Mouse (Mus musculus) cerebellum, postnatal 10 days (tissue): Measurements from ENCODE around the gene Traf3ip3.
A peak's percentile ranks its signal among the peaks of the same experiment; 100 is the strongest.

Experiments used
- DNase-seq, 2 experiments: peaks; one replicate each; pipeline ENCODE4 v3.0.0; 2021; ENCODE audit warnings: mixed read lengths in 2 of 2

Gene Traf3ip3

GRCm38 (mm10) chr1:193159163-193159562 lies 42.3 kb downstream of the Traf3ip3 start:
- DNase-seq, result no peak

GRCm38 (mm10) chr1:193157111-193157492 lies 44.4 kb downstream of the Traf3ip3 start:
- peak; percentile 25 to 35 for DNase-seq

GRCm38 (mm10) chr1:193156316-193157110 lies 45.0 kb downstream of the Traf3ip3 start:
- DNase-seq, result no peak

GRCm38 (mm10) chr1:193153561-193153960 lies 47.9 kb downstream of the Traf3ip3 start:
- no peak for DNase-seq

- no peak for DNase-seq
Measured at GRCm38 (mm10) chr1:193152872-193153271, 48.6 kb downstream of the Traf3ip3 start, which contains the start of gene Irf6. Irf6 (plus strand) TSS chr1:193153111.

- DNase-seq, result peak; percentile 21 to 25
Measured at GRCm38 (mm10) chr1:193151134-193151533, 50.4 kb downstream of the Traf3ip3 start.

DNA sequence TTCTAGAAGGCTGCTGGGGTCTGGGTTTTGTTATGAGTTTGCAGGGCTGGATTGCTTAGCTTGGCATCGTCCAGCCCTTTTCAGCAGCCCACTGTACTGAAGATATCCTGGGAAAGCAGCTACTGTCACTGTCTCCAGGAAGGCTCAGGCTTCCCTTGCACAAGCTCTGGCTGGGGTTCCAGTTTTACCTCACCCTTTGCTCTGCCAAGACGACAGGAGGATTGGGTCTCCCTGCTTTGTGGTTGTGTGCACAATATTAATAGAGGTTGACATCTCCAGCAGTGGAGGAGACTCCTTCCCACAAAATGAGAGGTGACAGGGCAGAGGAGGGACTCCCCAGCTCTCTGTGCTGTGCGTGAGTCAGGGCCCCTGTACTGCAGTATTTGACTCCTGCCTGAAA lies 52.3 kb downstream of the Traf3ip3 start:
- DNase-seq, result peak; percentile 72 to 75

DNA sequence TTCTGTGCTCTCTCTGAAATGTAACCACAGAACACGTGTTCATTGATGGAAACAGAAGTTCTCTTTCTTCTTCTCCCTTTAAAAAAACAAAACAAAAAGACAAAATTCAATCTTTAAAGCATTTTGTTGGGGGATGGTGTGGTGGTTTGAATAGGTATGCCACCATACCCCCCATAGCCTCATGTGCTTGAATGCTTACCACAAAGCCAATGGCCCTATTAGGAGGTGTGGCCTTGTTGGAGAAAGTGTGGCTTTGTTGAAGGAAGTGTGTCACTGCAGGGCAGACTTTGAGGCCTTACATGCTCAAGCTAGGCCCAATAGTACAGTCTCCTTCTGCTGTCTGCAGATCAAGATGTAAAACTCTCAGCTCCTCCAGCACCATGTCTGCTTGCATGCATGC lies 55.1 kb downstream of the Traf3ip3 start:
- DNase-seq, result no peak

GRCm38 (mm10) chr1:193145101-193145500 lies 56.4 kb downstream of the Traf3ip3 start:
- DNase-seq, result no peak

GRCm38 (mm10) chr1:193144516-193144915 lies 57.0 kb downstream of the Traf3ip3 start:
- DNase-seq, result no peak

DNA sequence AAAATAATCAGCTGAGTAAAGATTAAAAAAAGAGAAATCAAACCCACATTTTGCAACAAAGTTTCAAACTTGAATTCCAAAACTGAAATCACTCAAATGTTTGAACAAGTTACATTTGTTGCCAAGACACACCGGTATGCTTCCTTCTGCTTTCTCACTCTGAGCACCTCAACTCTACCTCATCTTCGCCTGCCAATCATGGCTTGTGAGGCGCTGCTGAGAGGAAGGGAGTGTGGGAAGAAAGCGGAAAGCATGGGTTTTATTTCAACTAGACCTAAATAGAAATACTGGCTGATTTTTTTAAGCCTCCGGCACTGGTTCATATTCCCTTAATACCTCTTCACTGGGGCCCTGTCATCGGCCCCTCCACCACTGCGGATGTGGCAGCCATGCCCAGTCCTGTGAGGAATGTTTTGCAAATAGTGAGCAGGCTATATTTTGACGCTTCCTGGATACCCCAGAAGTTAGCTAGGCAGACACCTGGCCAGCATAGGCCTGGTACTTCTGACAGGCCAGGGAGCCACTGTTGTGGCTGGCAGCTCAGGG lies 58.9 kb downstream of the Traf3ip3 start:
- DNase-seq, result no peak

GRCm38 (mm10) chr1:193141118-193141517 lies 60.4 kb downstream of the Traf3ip3 start:
- DNase-seq, result no peak

- no peak for DNase-seq
Measured at GRCm38 (mm10) chr1:193138669-193139068, 62.8 kb downstream of the Traf3ip3 start.

DNA sequence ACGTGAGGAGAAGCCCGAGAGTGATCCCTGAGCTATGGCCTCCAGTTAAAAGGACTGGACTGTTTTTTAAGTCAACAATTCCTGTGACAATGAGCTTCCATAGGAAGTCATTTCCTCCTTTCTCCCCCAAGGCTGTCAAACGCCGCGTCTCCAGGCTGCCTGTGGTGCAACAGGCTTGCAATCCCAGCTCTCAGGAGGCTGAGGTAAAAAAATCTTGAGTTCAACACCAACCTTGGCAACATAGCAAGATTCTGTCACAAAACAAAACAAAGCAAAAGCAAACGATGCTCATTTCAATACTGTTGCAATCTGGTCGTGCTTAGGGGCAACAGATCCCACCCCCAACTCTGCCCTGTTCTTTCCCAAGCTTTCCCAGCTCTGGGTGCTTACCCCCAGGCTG lies 63.4 kb downstream of the Traf3ip3 start:
- DNase-seq, result no peak

GRCm38 (mm10) chr1:193133726-193134125 lies 67.8 kb downstream of the Traf3ip3 start:
- peak in 1 of 2 experiments; percentile 19 for DNase-seq

GRCm38 (mm10) chr1:193132385-193132784 lies 69.1 kb downstream of the Traf3ip3 start:
- DNase-seq, result no peak

DNA sequence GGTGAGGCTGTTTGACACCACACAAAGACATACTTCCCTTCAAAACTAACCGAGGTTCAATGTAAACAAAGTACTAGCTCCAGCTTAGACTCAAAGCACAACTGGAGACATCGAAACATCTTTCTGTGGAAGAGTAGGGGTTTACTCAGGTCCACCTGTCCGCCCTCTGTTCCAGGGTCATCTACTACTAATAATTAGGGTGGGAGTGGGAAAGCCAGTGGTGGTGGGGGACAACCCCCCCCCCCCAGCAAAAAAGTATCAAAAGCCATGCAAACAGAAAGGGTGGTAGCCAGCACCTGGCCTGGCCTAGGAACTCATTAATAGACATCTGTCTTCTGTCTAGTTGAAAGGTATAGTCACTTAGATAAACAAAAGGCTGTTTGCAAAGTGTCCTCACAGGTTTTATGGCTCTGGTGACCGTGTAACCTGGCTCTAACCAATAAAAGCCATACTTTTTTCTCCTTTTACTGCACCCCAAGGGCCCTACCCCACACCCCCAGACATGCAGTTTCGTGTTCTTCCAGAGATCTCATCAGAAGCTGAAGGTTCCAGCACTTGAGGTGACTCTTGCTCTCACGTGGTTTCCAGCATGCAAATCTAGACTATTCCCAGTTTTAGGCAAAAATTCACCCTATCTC lies 70.1 kb downstream of the Traf3ip3 start:
- no peak for DNase-seq

GRCm38 (mm10) chr1:193130839-193131238 lies 70.7 kb downstream of the Traf3ip3 start:
- peak in 1 of 2 experiments; percentile 12 for DNase-seq

GRCm38 (mm10) chr1:193130456-193130825 lies 71.1 kb downstream of the Traf3ip3 start:
- no peak for DNase-seq

GRCm38 (mm10) chr1:193129786-193130455 lies 71.6 kb downstream of the Traf3ip3 start, which contains the start of gene Diexf:
Diexf (minus strand) TSS chr1:193130272.
- peak; percentile 100 for DNase-seq

DNA sequence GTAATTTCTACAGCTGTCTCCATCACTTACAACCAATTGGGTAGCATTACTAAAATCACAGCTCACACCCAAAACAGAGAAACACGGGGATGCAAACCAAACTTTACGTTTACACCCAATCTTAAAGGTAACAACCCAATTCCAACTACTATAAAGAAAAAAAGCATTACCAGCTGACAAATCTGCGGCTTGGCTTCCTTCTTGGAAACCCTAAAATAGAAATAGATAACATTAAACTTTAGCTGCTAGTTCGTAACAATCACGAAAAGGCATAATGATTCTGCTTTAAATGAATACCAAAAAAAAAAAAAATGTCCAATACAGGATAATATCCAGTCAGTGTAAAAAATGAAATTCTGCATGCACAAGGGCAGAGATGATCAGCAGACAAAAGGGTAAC lies 72.2 kb downstream of the Traf3ip3 start:
- DNase-seq, result no peak

DNA sequence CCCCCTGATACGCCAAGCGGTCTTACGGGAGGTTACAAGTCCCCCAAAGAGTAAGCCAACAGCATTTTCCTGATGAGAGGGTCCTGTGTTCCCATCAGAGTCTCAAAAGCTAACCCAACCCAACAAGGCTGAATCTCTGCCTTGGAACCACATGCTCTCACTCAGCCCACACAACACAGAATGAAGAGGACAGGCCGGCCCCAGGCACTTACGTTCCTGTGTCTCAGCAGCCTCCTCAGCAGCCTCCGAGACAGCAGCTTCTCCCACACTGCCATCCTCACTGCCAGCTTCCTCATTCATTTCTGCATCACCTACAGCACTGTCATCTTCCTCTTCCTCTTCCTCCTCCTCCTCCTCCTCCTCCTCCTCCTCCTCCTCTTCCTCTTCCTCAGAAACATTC lies 73.4 kb downstream of the Traf3ip3 start:
- DNase-seq, result no peak

GRCm38 (mm10) chr1:193125835-193126234 lies 75.7 kb downstream of the Traf3ip3 start:
- DNase-seq, result peak; percentile 25 to 32
